Mouse (Mus musculus) kidney, embryonic 14.5 days (tissue): Measurements from ENCODE around the gene Tas2r103. TPM values are rescaled to one million over a fixed set of nuclear protein-coding genes. Genes with fewer than 3 reads are reported as not detected.

Source experiments
- ATAC-seq: fragments of 200-750 bp; cut with Nextera tagmentation; 2 replicates; pipeline ENCODE4 v1.8.0; 2017; ENCODE audit warnings: moderate number of reproducible peaks, mild to moderate bottlenecking, moderate TSS enrichment, moderate library complexity; ENCODE audit not compliant: low FRiP score, low TSS enrichment
- H3K27ac ChIP-seq: fragments of 300-500 bp; sonication (generic); 2 replicates; pipeline ENCODE4 v1.5.1; 2014; ENCODE audit warnings: low read depth, mild to moderate bottlenecking, low read length, moderate library complexity, mixed read lengths
- H3K27me3 ChIP-seq: fragments of 300-500 bp; sonication (generic); 2 replicates; pipeline ENCODE4 v1.6.1; 2014; ENCODE audit warnings: mild to moderate bottlenecking, low read length; ENCODE audit not compliant: control insufficient read depth, insufficient read depth
- H3K36me3 ChIP-seq: fragments of 300-500 bp; sonication (generic); 2 replicates; pipeline ENCODE4 v1.6.1; 2014; ENCODE audit warnings: low read length, mixed read lengths; ENCODE audit not compliant: control insufficient read depth, insufficient read depth
- H3K4me1 ChIP-seq: fragments of 300-500 bp; sonication (generic); 2 replicates; pipeline ENCODE4 v1.6.1; 2014; ENCODE audit warnings: low read length, mixed read lengths; ENCODE audit not compliant: control insufficient read depth, insufficient read depth
- H3K4me2 ChIP-seq: fragments of 300-500 bp; sonication (generic); replicated peaks from 2 replicates; pipeline ENCODE4 v1.6.1; 2014; ENCODE audit warnings: low read depth, mild to moderate bottlenecking, low read length
- H3K4me3 ChIP-seq: fragments of 300-500 bp; sonication (generic); 2 replicates; pipeline ENCODE4 v1.5.1; 2014; ENCODE audit warnings: mild to moderate bottlenecking, low read length
- H3K9ac ChIP-seq: fragments of 300-500 bp; sonication (generic); 2 replicates; pipeline ENCODE4 v1.6.1; 2014; ENCODE audit warnings: low read depth, mild to moderate bottlenecking, low read length, moderate library complexity
- H3K9me3 ChIP-seq: fragments of 300-500 bp; sonication (generic); 2 replicates; pipeline ENCODE4 v1.6.1; 2016; ENCODE audit warnings: low read length; ENCODE audit not compliant: control insufficient read depth
- WGBS: fragments of 180-500 bp; shearing (Covaris S2); extraction: QIAGEN DNeasy Blood & Tissue Kit; methylation state at CpG from one replicate; pipeline ENCODE4 v1.1.7; 2014; 5-methylcytosine and 5-hydroxymethylcytosine counted together
- polyA plus RNA-seq: library from polyadenylated mRNA; unstranded; fragments of >200 nt; fragmentation: Nextera tagmentation; extraction: Ambion mirVana; gene quantifications from 2 replicates; pipeline ENCODE4 v1.2.1, GENCODE M21; 2014

Gene Tas2r103
- polyA plus RNA-seq = not detected in 2 replicates

DNA sequence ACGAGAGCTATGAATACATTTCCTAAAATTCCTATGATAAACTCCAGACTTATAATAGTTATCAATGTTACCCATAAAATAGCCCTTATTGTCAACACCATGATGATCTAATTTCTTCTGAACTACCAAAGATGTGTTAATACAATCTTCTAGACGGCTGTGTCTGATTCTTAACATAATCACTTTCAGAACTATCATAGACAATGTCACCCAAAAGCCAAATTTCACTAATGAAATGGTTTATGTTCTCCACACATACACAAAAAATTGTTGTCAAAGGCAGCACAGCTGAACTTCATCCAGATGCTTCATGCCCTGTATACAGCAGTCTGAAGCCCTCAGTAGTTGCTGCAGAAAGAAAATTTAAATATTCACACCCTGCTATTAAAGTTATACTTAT, at the start of gene Tas2r103:
Tas2r103 (minus strand) TSS at position 101 of the 400 bp plus-strand sequence.
- no peaks in the 10 kb centered on the region for H3K9me3 ChIP-seq
- no peak for ATAC-seq
- H3K27me3 ChIP-seq = no peaks in the 10 kb centered on the region
- 83% methylated on average over 2 of the region's 2 CpGs for WGBS
- no peaks in the 10 kb centered on the region for H3K4me1 ChIP-seq
- H3K27ac ChIP-seq = no peak within 1 kb of the TSS
- H3K36me3 ChIP-seq = no peaks in the 10 kb centered on the region
- no peak within 1 kb of the TSS for H3K4me3 ChIP-seq
- no peak within 1 kb of the TSS for H3K9ac ChIP-seq
- H3K4me2 ChIP-seq = no peak within 1 kb of the TSS

DNA sequence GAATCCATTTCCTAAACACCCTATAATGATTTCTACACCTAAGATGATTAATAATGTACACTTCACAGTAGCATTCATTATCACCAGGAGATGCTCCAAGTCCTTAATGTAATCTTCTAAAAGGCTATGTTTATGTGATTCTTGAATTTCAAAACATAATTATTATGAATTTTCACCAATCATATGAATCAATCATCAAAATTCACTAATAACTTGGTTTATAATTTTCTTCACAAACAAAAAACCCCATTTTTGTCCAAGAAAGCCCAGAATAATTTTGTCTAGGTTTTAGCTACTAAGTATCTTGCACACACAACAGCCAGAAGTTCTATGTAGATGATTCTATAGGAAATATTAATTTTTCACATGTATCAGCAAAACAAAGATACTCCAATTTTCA, 18.8 kb upstream of the Tas2r103 start, which contains the start of gene Tas2r140:
Tas2r140 (minus strand) TSS at position 101 of the 400 bp plus-strand sequence.
- Histone ChIP-seq H3K27me3 (no peaks in the 10 kb centered on the region), H3K36me3 (no peaks in the 10 kb centered on the region), H3K4me2 (no peak within 1 kb of the TSS), H3K4me1 (no peaks in the 10 kb centered on the region), H3K9me3 (no peaks in the 10 kb centered on the region), H3K9ac (no peak within 1 kb of the TSS), H3K4me3 (no peak within 1 kb of the TSS), H3K27ac (no peak within 1 kb of the TSS)
- ATAC-seq = no peak

Other genes with a start within 250 kb of the Tas2r103 start
- gene Tas2r117, start 234.3 kb downstream of the Tas2r103 start, polyA plus RNA-seq = not detected in 2 replicates
- not detected in 2 replicates for gene Tas2r123, start 190.0 kb downstream of the Tas2r103 start, polyA plus RNA-seq
- not detected in 2 replicates for gene Tas2r116, start 181.7 kb downstream of the Tas2r103 start, polyA plus RNA-seq
- not detected in 2 replicates for gene Tas2r110, start 169.1 kb downstream of the Tas2r103 start, polyA plus RNA-seq
- gene Tas2r113, start 144.1 kb downstream of the Tas2r103 start, polyA plus RNA-seq = not detected in 2 replicates
- not detected in 2 replicates for gene Tas2r125, start 127.5 kb downstream of the Tas2r103 start, polyA plus RNA-seq
- not detected in 2 replicates for gene Tas2r129, start 86.0 kb downstream of the Tas2r103 start, polyA plus RNA-seq
- not detected in 2 replicates for gene Tas2r131, start 79.2 kb downstream of the Tas2r103 start, polyA plus RNA-seq
- gene Tas2r109, start 56.1 kb downstream of the Tas2r103 start, polyA plus RNA-seq = not detected in 2 replicates
- not detected in 2 replicates for gene Tas2r140, start 18.7 kb upstream of the Tas2r103 start, polyA plus RNA-seq
- gene Smim10l1, start 67.8 kb upstream of the Tas2r103 start, polyA plus RNA-seq = 61.3 and 73.1 TPM in 2 replicates